Mouse (Mus musculus): Measurements from ENCODE around the gene Atcay.

- peak in 1 of 2 experiments; percentile 29; a peak in 1 of 4 replicates for TF ChIP-seq CTCF (conservative IDR thresholded peaks at IDR 0.05 in 1 of 2, IDR thresholded peaks at IDR 0.05 in 1 of 2; ENCODE audit: low read depth in 2 of 2, low read length in 2 of 2)
- TF ChIP-seq MEF2A (IDR thresholded peaks at IDR 0.05; ENCODE audit: borderline replicate concordance, low read depth, low read length), result no peak
- no peak for TF ChIP-seq SIN3A (IDR thresholded peaks at IDR 0.05; ENCODE audit: low read length)
- no peak for TF ChIP-seq E2F4 (IDR thresholded peaks at IDR 0.05; ENCODE audit: insufficient replicate concordance, low read depth, low read length)
- TF ChIP-seq UBTF (IDR thresholded peaks at IDR 0.05; ENCODE audit: low read depth, low read length), result no peak
- TF ChIP-seq USF1 (IDR thresholded peaks at IDR 0.05; ENCODE audit: low read depth, low read length), result no peak
- TF ChIP-seq KAT2A (IDR thresholded peaks at IDR 0.05; ENCODE audit: insufficient replicate concordance, low read length), result no peak
- TF ChIP-seq MXI1 (IDR thresholded peaks at IDR 0.05; ENCODE audit: low read depth, low read length), result no peak
- TF ChIP-seq MAFK (IDR thresholded peaks at IDR 0.05; ENCODE audit: insufficient replicate concordance, low read length), result no peak
- no peak for TF ChIP-seq MYC (IDR thresholded peaks at IDR 0.05; ENCODE audit: low read depth, low read length)
These were observed 39.7 kb downstream of the Atcay start for GRCm38 (mm10) chr10:81190912-81191321.

All from CH12.LX (cell line).